Mouse (Mus musculus) forelimb bud, embryonic 11.5 days (tissue): ENCODE measurements at regions not wholly inside any gene's neighbourhood (a gene's known extent, or its start where the extent isn't known, plus 50 kb on each side); places are given as distances from the start of the nearest gene placed in this dataset.

ENCODE experiments used
- DNase-seq: peaks from one replicate; pipeline ENCODE4 v3.0.0-alpha.2; 2012; ENCODE audit warnings: low read depth, low spot score

DNA sequence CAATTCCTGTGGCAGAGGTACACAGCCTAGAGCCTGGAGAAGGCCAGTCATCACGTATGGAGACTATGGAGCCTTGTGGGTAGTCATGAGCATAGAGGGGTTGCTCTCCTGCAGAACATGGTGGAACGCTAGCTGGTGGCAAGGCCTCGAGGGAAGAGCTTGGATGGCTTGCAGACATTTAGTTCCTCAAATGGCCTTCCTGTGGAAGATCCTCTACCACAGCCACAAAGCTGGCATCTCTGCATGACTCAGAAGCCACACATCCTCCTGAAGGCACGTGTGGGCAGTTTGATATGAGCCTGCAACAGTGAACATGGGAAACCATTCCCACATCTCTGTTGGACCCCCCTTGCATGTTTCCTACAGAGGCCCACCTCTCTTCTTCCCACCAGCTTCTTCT is 547.9 kb upstream of the Lrrc6 start:
- no peak for DNase-seq

DNA sequence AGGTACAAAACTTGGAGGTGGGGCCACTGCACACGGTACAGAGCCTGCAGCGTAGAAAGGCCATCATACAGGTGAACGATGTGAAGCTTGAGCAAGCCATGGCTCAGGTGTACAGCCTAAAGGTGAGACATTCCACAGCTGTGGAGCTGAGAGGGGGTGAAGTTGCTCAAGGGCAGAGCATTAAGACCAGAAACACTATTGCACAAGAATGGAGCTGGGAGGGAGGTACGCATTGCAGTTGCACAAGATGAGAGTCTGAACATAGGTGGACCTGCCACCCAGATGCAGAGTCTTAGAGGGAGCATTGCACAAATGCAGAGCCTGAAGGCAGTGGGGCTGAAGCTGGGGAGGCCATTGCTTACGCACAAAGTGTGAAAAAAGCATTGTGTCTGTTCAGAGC is 547.4 kb upstream of the Lrrc6 start:
- DNase-seq, result no peak

DNA sequence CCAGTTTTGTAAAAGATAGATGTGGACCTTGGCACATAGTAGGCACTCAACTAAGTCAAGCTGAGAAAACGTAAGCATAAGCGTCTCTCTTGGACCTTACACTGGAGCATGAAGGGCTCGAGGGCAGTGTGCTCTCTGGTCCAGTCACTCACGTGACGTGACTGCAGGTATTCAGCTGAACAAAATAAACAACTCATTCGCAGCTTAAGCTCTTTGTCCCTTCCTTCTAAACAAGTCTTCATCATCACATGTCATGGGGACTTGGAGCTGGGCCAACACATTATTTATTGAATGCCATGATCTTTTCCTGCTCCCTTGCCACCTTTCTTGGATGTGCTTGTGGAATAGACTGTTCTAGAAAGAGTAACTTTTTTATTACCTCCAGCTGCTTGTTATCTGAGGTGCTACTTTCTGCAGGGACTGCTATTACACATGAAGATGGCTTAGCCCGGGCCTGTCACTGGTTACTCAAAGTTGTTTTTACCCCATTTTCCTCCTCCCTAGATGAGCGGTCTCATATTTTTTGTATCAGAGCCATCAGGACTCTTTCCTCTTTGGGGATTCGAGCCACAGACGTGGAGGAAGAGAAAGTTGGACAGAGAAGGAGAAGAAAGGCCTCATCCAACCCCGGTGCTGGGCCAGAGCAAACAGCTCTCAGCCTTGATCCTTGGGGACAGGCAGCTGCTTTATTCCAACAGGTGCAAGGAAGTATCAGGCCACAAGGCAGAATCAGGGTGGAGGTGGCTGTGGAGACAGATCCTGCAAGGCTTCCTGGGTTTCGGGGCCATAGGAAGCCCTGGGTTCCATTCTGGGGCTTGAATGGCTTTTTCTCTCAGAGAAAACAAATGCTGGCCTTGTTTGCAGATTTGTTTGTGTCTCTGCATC is 545.5 kb upstream of the Lrrc6 start:
- DNase-seq, result no peak

DNA sequence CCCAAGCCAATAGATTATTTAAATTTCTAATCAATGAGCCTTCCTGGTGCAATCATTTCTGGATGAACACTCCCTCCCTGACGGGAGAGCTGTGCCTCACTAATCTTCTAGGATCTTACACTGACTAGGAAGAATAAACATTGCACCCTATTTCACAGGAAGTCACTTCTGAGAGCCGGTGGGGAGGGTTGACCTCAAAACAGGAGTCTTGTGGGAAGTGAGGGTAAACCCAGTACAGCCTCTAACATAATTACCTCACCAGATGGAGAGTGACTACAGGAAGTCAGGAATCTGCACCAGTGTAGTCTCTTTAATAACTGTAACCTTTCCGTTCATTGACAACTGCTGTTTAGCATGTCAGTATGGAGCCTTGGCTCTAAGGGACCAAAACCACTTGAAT is 544.6 kb upstream of the Lrrc6 start:
- no peak for DNase-seq

DNA sequence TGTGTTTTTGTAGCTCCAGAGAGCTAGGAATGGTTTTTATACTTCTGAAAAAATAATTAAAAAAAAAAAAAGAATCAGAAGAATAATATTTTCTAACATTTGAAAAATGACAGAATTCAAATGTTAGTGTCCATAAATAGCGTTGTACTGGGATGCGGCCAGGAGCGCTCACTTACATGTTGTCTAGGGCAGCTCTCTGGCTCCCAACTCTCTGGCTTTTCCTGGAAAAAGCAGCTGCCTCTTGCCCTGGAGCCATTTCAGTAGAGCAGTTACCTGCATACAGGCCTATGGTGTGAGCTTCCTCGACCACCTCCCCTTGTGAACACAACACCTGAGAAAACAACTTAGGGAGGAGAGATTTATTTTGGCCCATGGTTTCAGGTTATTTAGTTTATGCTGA is 544.1 kb upstream of the Lrrc6 start:
- DNase-seq, result no peak

DNA sequence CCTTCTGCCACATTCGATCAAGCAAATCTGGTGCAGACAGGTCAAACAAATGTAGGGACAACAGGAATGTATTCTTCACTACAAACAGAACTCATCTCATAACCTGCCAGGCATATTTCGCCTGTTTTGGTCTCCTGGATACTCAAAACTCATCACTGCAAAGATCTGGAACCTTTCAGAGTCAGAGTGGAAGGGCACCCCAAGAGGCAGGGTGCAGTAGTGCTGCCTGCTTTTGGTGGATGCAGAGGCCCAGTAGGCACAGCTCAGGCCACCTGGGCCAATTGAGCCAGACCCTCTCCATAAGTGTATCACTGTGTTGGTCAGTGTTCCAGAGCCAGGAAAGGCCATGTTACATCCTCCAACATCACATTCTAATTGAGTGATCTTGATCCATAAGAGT is 541.4 kb upstream of the Lrrc6 start:
- DNase-seq, result no peak

DNA sequence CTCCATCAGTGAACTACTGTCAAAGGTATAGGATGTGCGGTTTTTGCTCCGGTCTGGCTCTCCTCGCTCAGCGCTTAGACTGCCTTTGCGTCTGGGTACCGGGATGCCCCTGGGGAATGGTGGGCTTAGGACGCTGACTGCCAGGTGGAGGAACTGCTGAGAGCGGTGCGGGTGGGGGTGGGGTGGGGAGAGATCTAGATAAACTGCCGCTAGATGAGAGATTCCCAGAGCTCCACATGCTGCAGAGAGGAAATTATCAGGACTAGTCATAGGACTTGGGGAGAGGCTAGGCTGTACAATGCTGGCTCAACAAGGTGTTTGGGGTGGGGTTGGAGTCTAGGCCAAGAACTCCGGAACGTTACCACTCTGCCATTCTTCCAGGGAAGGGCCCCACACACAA is 539.5 kb upstream of the Lrrc6 start:
- no peak for DNase-seq

DNA sequence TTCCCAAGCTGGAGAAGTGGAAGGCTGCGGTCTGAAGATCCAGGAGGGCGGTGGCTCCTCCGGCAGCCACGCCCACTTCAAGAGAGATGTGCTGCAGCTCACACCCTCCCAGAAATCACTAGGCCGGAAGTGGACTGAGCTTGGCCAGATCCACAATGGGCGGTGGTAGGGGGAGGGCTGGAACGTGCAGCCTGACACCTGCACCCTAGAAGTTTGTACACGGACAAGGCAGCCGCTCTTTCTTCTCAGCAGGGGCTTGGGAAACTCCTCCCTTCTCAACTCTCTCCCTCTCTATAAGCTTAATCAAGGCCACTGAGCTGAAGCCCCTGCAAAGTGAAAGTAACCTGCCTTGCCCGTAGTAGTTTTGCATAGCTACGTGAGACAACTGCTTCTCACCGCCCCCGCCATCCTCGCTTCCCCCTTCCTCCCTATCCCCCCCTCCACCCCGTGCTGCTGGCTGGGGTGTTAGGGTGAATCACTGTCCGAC is 538.8 kb upstream of the Lrrc6 start:
- DNase-seq, result peak; percentile 72

DNA sequence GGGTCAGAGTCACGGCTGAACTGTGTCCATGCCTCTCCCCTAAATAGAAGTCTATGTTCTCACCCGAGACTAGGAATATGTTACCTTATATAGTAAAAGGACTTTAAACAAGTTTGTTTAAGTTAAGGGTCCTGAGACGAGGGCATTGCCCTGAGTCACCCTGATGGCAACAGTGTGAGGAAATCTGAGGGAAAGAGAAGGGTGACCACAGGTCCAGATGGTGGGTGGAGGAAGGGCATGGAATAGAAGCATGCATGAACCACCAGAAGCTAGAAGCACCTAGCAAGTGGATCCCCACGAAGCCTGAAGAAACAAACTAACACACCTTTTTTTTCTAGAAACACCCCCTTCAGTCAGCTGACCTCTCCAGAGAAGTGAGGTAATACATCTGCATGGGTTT is 536.9 kb upstream of the Lrrc6 start:
- no peak for DNase-seq

DNA sequence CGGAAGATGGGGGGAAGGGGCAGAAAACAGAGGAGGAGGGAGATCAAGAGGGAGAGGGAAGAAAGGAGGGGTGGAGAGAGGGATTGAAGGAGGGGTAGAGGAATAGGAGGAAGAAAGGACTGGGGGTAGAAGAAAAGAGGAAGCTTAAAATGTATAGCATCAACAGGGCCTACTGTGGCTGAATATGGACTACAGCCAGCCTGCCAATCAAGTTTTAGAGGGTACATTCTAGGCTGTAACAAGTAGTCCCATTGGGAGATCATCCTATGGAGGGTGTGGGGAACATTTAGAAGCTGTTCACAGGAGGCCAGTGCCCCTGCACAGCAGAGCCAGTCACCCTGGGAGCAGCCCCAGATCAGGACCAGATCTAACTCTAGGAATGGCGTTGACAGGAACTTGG is 535.6 kb upstream of the Lrrc6 start:
- DNase-seq, result no peak

DNA sequence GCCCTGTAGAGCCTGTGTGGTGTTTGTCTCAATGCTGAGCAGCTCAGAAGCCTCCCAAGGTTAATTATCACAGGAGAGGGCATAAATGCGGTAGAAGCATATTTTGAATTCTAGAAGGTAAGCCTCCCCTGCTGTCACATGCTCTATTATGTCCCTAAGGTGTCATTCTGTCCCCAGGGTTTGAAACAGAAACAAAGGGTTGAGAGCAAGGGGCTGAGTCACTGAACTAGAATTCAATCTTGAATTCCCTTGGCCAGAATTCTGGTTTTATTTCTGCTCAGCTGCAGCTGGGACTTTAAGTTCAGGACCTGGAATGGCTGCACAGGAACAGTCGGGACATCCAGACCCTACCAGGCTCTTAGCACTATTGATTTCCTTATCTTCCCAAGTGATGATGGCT is 533.2 kb upstream of the Lrrc6 start:
- no peak for DNase-seq

DNA sequence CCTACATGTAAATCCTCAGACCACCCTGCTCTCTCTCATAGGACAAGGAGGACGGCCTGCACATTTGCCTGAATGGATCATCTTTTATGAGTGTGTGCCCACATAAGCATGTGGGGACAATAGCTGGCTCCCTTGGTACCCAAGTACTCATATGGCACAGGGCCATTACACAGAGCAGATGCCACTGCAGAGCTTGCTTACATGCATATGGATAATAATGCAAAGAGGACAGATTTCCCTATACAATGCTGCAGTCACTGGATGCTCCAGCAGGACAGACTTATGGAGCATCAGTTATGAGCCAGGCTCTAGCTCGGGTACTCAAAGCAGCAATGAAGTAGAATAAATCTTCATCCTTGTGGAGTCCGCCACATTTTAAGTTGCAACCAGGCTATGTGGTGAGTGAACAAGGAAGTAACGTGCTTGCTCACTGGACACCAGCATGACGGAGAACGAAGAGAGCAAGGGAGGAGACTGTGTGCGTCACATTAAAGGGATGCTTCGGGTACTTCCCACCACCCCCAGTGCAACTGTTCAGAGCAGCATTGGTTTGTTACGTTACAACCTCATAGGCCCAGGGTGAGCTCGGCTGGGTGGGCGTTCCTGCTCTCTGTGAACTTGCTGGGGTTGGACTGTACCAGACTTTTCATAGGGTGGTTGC is 531.3 kb upstream of the Lrrc6 start:
- DNase-seq, result no peak

DNA sequence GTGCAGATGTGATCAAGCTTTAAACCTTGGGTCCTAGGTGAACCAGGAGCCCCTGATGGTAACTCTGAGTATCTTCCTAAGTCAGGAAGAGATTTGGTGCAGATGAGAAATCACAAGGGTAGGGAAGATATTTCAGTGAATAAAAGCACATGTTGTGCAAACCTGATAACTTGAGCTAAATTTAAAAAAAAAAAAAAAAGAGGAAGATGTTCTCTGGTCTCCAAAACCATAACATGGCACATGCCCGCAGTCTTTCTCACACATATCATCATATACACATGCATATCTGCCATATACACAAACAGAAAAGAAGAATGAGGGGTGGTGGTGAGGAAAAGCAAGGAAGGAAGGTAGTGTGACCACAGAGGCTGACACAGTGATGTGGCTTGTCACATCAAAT is 530.3 kb upstream of the Lrrc6 start:
- DNase-seq, result no peak

DNA sequence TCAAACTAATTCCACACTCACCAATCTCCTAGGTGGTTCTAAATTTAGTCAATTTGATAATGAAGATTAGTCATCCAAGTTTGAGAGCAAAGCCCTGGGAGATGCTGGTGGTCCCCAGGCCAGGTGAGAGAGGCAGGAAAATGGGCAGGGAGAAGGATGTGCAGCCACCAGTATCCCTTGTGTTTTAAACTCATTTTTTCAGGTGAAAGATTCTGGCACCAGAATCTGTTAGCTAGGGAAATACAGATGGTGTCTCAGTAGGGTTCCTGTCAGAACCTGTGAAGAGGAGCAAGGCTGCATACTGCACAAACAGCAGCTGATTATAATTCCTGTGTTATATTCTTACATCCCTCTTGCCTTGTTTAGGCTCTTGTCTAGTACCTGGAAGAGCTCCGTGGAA is 527.5 kb upstream of the Lrrc6 start:
- no peak for DNase-seq

DNA sequence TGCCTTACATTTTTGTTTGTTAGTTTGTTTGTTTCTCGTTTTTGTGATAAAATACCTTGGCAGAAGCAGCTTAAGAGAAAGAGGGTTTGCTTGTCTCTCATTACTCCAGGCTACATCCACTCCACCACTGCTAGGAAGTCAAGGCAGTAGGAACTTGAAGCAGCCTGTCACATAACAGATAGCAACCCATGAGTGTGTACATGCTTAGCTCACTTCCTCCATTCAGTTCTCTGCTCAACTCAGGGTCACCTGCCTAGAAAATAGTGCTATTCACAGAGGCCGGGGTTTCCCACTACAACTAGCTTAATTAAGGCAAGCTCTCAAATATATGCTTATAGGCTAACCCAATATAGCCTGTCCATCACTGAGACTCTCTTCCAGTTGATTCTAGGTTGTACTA is 527.0 kb upstream of the Lrrc6 start:
- no peak for DNase-seq

DNA sequence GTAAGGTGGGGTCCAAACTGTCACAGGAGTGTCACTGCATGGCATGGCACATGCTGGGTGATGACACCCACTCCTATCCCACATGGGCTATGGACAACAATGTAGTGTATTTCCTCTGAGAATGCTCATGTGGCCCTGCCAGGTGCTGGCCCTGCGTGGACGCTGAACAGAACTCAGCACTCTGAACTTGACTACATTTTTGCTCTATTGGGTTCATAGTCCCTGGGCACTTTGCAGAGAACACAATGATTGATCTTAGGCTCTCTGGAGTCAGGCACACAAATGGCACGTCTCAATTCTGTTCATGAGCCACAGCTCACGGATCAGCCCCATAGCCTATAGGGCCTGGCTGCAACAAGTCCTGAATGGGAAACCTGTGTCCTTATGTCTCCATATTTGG is 525.0 kb upstream of the Lrrc6 start:
- DNase-seq, result no peak

DNA sequence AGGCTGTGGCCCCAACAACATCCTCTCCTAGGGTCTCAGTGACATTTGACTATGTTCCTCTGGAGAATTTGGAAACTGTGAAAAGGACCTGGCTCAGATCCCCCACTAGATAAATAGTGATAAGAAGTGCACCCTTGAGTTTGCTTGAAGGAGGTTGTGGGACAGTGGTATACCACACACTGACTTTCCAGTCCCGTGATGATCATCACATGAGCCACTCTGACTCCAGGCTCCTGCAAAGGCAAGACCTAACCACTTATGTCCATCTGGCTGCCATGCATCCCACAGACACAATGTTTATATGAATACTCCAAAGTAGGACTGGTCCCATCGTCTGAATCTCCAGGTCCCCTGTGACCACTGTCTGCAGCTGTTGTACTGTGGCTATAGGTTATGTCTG is 523.7 kb upstream of the Lrrc6 start:
- DNase-seq, result no peak

DNA sequence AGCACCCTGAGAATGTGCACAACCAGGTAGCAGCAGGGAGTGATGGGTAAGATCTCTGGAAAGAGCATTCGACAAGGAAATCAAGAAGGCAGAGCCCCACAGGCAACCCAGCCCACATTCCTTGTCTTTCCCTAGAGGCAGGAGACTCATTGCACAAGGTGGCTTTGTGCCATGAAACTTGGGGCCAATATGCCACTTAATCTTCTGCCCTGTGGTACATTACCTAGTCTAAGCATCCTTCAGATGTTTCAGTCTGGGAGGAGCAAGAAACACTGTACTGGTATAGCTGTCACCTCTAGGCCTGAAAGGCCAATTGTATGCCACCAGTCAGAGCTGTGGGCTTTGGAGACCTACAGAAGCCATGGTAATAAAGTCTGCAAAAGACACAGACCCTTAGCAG is 522.4 kb upstream of the Lrrc6 start:
- DNase-seq, result no peak

DNA sequence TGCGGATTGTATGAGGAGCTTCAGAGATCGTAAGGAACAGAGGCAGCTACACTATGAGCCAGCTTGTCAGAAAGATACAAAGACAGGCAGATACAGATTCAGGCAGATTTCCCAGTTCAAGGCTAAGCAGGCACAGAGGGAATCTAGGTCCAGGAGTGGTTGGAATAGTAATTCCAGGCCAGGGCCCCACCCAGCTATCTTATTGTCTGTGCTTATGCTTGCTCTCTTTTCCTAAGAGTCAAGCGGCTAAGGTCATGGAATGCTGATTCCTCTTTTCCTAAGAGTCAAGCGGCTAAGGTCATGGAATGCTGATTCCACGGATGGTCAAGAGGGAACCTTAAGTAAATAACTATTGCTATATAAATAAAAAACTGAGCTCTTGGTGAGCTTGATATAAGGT is 520.7 kb upstream of the Lrrc6 start:
- DNase-seq, result no peak

DNA sequence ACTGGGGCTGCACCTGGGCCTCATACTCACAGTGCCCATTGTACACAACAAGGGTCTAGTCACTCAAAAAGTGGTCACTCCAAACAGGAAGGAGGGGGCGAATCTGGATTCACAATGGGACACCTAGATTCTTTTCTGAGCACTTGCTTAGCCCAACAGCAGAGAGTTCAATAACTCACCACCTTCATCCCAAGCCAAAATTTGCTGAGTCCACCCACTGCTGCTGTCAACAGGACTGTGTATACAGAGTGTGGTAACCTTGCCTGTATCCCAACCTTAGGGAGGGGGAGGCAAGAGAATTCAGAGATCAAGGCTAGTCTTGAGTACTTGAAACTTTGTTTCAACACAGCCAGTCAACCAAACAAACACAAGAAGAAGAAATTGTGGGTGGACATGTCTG is 519.2 kb upstream of the Lrrc6 start:
- no peak for DNase-seq

DNA sequence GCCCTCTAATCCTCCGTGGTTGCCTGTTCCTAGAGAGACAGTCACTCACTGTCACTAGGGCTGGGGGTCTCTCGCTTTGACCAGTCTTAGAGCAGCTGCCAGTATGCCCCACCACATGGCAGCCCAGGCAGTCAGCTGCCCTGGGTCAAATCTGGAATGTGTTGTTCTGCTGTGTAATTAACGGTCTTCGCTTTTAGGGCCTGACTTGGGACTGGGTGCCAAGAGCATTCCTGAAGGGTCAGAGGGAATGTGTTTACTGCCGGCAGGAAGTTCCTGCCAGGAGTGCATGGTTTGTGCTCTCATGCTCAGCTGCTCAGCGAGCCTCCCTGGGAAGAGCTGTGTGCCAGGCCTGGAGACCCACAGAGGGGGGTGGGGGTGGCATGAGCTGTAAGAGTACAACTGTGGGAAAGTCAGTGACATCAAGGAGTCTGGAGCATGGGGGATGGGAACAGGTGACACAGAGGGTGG is 518.5 kb upstream of the Lrrc6 start:
- peak; percentile 68 for DNase-seq
